Mouse (Mus musculus): Measurements from ENCODE around the gene Gpr82. TPM values are rescaled to one million over a fixed set of nuclear protein-coding genes. Genes with fewer than 3 reads are reported as not detected.

Gpr82 gene
- polyA plus RNA-seq, 1 experiment, result 0.01 TPM

GRCm38 (mm10) chrX:13621473-13621872 lies 39.7 kb upstream of the Gpr82 start:
- Histone ChIP-seq H3ac (ENCODE audit: control insufficient read depth, insufficient read length) (no peak overlapping the region), H3K4me2 (ENCODE audit: low read depth) (no peak overlapping the region), H3K4me3 (no peak overlapping the region), H3K36me3 (ENCODE audit: control insufficient read depth, insufficient read depth) (peaks cover 4% of the 10 kb centered on the region), H3K79me2 (ENCODE audit: control insufficient read depth, insufficient read depth) (no peaks in the 10 kb centered on the region), H3K27me3 (ENCODE audit: control insufficient read depth, insufficient read depth, insufficient read length) (no peaks in the 10 kb centered on the region)
- TF ChIP-seq USF1 (IDR thresholded peaks at IDR 0.05; ENCODE audit: low read depth) (no peak), E2F4 (IDR thresholded peaks at IDR 0.05; ENCODE audit: insufficient read depth) (no peak), MYOD1 (IDR thresholded peaks at IDR 0.05; ENCODE audit: control insufficient read depth in 1 of 3, insufficient read length in 2 of 3, low read depth in 2 of 3) (no peak), TCF12 (IDR thresholded peaks at IDR 0.05; ENCODE audit: insufficient read depth, poor library complexity, severe bottlenecking) (no peak), POLR2AphosphoS2 (IDR thresholded peaks at IDR 0.05; ENCODE audit: insufficient read length, low read depth) (no peak), POLR2A (IDR thresholded peaks at IDR 0.05; ENCODE audit: insufficient read length, low read depth) (no peak), CEBPB (IDR thresholded peaks at IDR 0.05; ENCODE audit: insufficient read depth, poor library complexity, severe bottlenecking) (no peak), MYOG (IDR thresholded peaks at IDR 0.05; ENCODE audit: control insufficient read depth in 1 of 3, insufficient read depth in 1 of 3, insufficient read length in 2 of 3, low read depth in 2 of 3) (no peak)

DNA sequence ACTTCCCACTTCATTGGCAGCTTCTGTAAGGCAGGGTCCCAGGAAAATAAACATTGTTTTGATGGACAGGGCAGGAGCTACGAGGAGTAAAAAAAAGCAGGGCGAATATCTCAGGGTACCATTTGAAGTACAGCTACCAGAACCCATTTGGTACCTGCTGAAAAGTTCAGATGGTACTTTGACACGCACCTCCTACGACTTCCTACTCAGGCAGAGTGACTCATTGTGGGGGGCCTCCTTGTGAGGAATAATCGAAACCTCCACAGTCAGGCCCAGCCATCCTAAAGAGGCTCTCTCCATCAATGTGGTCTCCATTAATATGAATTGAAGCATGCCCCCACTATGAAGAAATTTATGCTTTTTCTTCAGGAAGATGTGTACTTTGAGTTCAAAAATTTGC lies 38.5 kb upstream of the Gpr82 start:
- no peak overlapping the region for H3K4me2 ChIP-seq (ENCODE audit: low read depth)
- no peak for TF ChIP-seq E2F4 (IDR thresholded peaks at IDR 0.05; ENCODE audit: insufficient read depth)
- no peak for TF ChIP-seq TCF12 (IDR thresholded peaks at IDR 0.05; ENCODE audit: insufficient read depth, poor library complexity, severe bottlenecking)
- no peak for TF ChIP-seq POLR2A (IDR thresholded peaks at IDR 0.05; ENCODE audit: insufficient read length, low read depth)
- TF ChIP-seq MYOD1 (IDR thresholded peaks at IDR 0.05; ENCODE audit: control insufficient read depth in 1 of 3, insufficient read length in 2 of 3, low read depth in 2 of 3), result no peak
- TF ChIP-seq MAX (IDR thresholded peaks at IDR 0.05; ENCODE audit: low read depth), result no peak
- no peak overlapping the region for H3ac ChIP-seq (ENCODE audit: control insufficient read depth, insufficient read length)
- peaks cover 4% of the 10 kb centered on the region for H3K36me3 ChIP-seq (ENCODE audit: control insufficient read depth, insufficient read depth)
- H3K27me3 ChIP-seq (ENCODE audit: control insufficient read depth, insufficient read depth, insufficient read length), result no peaks in the 10 kb centered on the region
- no peaks in the 10 kb centered on the region for H3K79me2 ChIP-seq (ENCODE audit: control insufficient read depth, insufficient read depth)
- H3K4me3 ChIP-seq, result no peak overlapping the region

DNA sequence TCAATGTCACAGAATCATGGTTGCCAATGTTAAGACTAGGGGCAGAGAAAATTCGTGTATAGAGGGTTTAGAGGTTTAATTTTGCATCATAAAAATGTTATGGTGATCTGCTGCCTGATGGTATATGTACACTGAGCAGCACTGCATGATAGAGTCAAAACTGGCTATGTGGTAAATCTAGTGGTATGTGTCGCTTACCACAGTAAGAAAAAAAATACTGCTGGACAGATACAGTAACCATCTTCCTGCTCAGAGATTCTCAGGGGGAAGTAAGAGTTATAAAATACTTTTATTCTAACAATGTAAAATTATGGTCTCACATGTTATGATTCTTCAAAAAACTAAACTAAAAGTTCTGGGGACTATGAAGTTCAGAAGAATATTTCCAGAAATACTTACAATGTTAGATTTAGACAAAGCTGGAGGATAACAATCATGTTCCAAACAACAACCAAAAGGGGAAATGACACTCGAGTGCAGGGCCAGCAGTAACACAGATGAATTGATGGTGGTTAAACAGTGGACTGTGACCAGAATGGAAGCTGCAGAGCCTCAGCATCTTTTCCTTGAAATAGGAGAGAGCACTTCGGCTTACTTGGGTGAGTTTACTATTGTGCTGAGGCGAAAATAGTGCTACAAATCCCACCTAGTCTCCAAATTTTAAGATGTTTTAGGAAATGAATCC lies 29.4 kb upstream of the Gpr82 start, which contains the start of gene Gpr34:
TSS of gene Gpr34 (plus strand) at position 491 of the 685 bp plus-strand sequence.
- Histone ChIP-seq H3K4me3 (no peak within 1 kb of the TSS), H3ac (ENCODE audit: control insufficient read depth, insufficient read length) (no peak within 1 kb of the TSS), H3K4me2 (ENCODE audit: low read depth) (no peak within 1 kb of the TSS), H3K79me2 (ENCODE audit: control insufficient read depth, insufficient read depth) (no peaks in the 10 kb centered on the region), H3K27me3 (ENCODE audit: control insufficient read depth, insufficient read depth, insufficient read length) (no peaks in the 10 kb centered on the region), H3K36me3 (ENCODE audit: control insufficient read depth, insufficient read depth) (no peaks in the 10 kb centered on the region)
- TF ChIP-seq MYOD1 (IDR thresholded peaks at IDR 0.05; ENCODE audit: control insufficient read depth in 1 of 3, insufficient read length in 2 of 3, low read depth in 2 of 3), result no peak
- TF ChIP-seq MYOG (IDR thresholded peaks at IDR 0.05; ENCODE audit: control insufficient read depth in 1 of 3, insufficient read depth in 1 of 3, insufficient read length in 2 of 3, low read depth in 2 of 3), result no peak
- no peak for TF ChIP-seq REST (IDR thresholded peaks at IDR 0.05; ENCODE audit: insufficient read depth, insufficient read length)
- TF ChIP-seq POLR2A (IDR thresholded peaks at IDR 0.05; ENCODE audit: insufficient read length, low read depth), result no peak
- no peak for TF ChIP-seq CEBPB (IDR thresholded peaks at IDR 0.05; ENCODE audit: insufficient read depth, poor library complexity, severe bottlenecking)
- TF ChIP-seq TCF3 (IDR thresholded peaks at IDR 0.05; ENCODE audit: insufficient read length, low read depth), result no peak
- no peak for TF ChIP-seq TCF12 (IDR thresholded peaks at IDR 0.05; ENCODE audit: insufficient read depth, poor library complexity, severe bottlenecking)
- TF ChIP-seq SRF (IDR thresholded peaks at IDR 0.05; ENCODE audit: control insufficient read depth, insufficient read length, low read depth), result no peak
- no peak for TF ChIP-seq POLR2AphosphoS2 (IDR thresholded peaks at IDR 0.05; ENCODE audit: insufficient read length, low read depth)
- TF ChIP-seq USF1 (IDR thresholded peaks at IDR 0.05; ENCODE audit: low read depth), result no peak
- no peak for TF ChIP-seq MAX (IDR thresholded peaks at IDR 0.05; ENCODE audit: low read depth)
- no peak for TF ChIP-seq E2F4 (IDR thresholded peaks at IDR 0.05; ENCODE audit: insufficient read depth)

- H3K4me2 ChIP-seq (ENCODE audit: low read depth), result no peak overlapping the region
- no peak overlapping the region for H3ac ChIP-seq (ENCODE audit: control insufficient read depth, insufficient read length)
- H3K79me2 ChIP-seq (ENCODE audit: control insufficient read depth, insufficient read depth), result no peaks in the 10 kb centered on the region
- no peak for TF ChIP-seq CEBPB (IDR thresholded peaks at IDR 0.05; ENCODE audit: insufficient read depth, poor library complexity, severe bottlenecking)
- TF ChIP-seq REST (IDR thresholded peaks at IDR 0.05; ENCODE audit: insufficient read depth, insufficient read length), result no peak
- TF ChIP-seq TCF12 (IDR thresholded peaks at IDR 0.05; ENCODE audit: insufficient read depth, poor library complexity, severe bottlenecking), result no peak
- H3K4me3 ChIP-seq, result no peak overlapping the region
- H3K27me3 ChIP-seq (ENCODE audit: control insufficient read depth, insufficient read depth, insufficient read length), result no peaks in the 10 kb centered on the region
- no peaks in the 10 kb centered on the region for H3K36me3 ChIP-seq (ENCODE audit: control insufficient read depth, insufficient read depth)
Measured at GRCm38 (mm10) chrX:13636398-13636797, 24.8 kb upstream of the Gpr82 start.

DNA sequence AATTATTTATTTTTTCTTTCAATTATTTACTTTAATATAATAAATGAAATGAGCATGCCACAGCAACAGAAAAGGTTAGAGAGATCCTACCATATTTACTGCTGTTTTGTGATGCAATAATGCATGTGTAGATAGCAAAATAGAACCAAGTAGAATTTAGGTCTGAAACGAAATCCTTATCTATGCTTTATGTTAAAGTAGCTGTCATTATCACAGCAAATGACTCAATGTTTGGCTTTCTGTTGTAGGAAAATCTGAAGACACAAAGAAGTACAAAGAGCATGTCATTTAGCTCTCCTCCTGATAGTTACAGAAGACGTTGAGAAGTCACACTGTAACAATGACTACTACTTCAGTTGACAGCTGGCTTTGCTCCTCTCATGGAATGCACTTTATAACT lies 22.3 kb upstream of the Gpr82 start:
- no peaks in the 10 kb centered on the region for H3K27me3 ChIP-seq (ENCODE audit: control insufficient read depth, insufficient read depth, insufficient read length)
- no peak overlapping the region for H3K4me3 ChIP-seq
- H3K4me2 ChIP-seq (ENCODE audit: low read depth), result no peak overlapping the region
- no peak for TF ChIP-seq CEBPB (IDR thresholded peaks at IDR 0.05; ENCODE audit: insufficient read depth, poor library complexity, severe bottlenecking)
- TF ChIP-seq POLR2A (IDR thresholded peaks at IDR 0.05; ENCODE audit: insufficient read length, low read depth), result no peak
- no peak for TF ChIP-seq USF1 (IDR thresholded peaks at IDR 0.05; ENCODE audit: low read depth)
- no peak for TF ChIP-seq TCF3 (IDR thresholded peaks at IDR 0.05; ENCODE audit: insufficient read length, low read depth)
- no peak for TF ChIP-seq MYOG (IDR thresholded peaks at IDR 0.05; ENCODE audit: control insufficient read depth in 1 of 3, insufficient read depth in 1 of 3, insufficient read length in 2 of 3, low read depth in 2 of 3)
- no peak for TF ChIP-seq TCF12 (IDR thresholded peaks at IDR 0.05; ENCODE audit: insufficient read depth, poor library complexity, severe bottlenecking)
- no peak for TF ChIP-seq E2F4 (IDR thresholded peaks at IDR 0.05; ENCODE audit: insufficient read depth)
- no peak for TF ChIP-seq MYOD1 (IDR thresholded peaks at IDR 0.05; ENCODE audit: control insufficient read depth in 1 of 3, insufficient read length in 2 of 3, low read depth in 2 of 3)
- TF ChIP-seq POLR2AphosphoS2 (IDR thresholded peaks at IDR 0.05; ENCODE audit: insufficient read length, low read depth), result no peak
- TF ChIP-seq MAX (IDR thresholded peaks at IDR 0.05; ENCODE audit: low read depth), result no peak
- TF ChIP-seq SRF (IDR thresholded peaks at IDR 0.05; ENCODE audit: control insufficient read depth, insufficient read length, low read depth), result no peak
- no peaks in the 10 kb centered on the region for H3K36me3 ChIP-seq (ENCODE audit: control insufficient read depth, insufficient read depth)
- no peak overlapping the region for H3ac ChIP-seq (ENCODE audit: control insufficient read depth, insufficient read length)
- no peaks in the 10 kb centered on the region for H3K79me2 ChIP-seq (ENCODE audit: control insufficient read depth, insufficient read depth)

Measured in myocyte (in vitro differentiated cells).